Mouse (Mus musculus) lung, postnatal 0 days (tissue): Measurements from ENCODE around the gene Chrm4. TPM values are rescaled to one million over a fixed set of nuclear protein-coding genes. Genes with fewer than 3 reads are reported as not detected.

Source experiments
- ATAC-seq: fragments of 200-750 bp; cut with Nextera tagmentation; 2 replicates; pipeline ENCODE4 v1.8.0; 2017; ENCODE audit warnings: moderate library complexity
- DNase-seq: peaks from one replicate; pipeline ENCODE4 v3.0.0-alpha.2; 2016; ENCODE audit warnings: low spot score
- H3K27ac ChIP-seq: fragments of 300-500 bp; sonication (generic); 2 replicates; pipeline ENCODE4 v1.5.1; 2014; ENCODE audit warnings: antibody characterized with exemption, mild to moderate bottlenecking, low read length, mixed read lengths
- H3K27me3 ChIP-seq: fragments of 300-500 bp; sonication (generic); replicated peaks from 2 replicates; pipeline ENCODE4 v1.6.1; 2014; ENCODE audit warnings: low read length, mixed read lengths; ENCODE audit not compliant: insufficient read depth
- H3K36me3 ChIP-seq: fragments of 300-500 bp; sonication (generic); 2 replicates; pipeline ENCODE4 v1.6.1; 2014; ENCODE audit warnings: low read length, mixed read lengths; ENCODE audit not compliant: insufficient read depth
- H3K4me1 ChIP-seq: fragments of 300-500 bp; sonication (generic); 2 replicates; pipeline ENCODE4 v1.6.1; 2014; ENCODE audit warnings: antibody characterized with exemption, low read depth, low read length, mixed read lengths; ENCODE audit not compliant: insufficient read depth
- H3K4me2 ChIP-seq: fragments of 300-500 bp; sonication (generic); replicated peaks from 2 replicates; pipeline ENCODE4 v1.6.1; 2014; ENCODE audit warnings: low read depth, mild to moderate bottlenecking, low read length, moderate library complexity, mixed read lengths
- H3K4me3 ChIP-seq: fragments of 300-500 bp; sonication (generic); 2 replicates; pipeline ENCODE4 v1.5.1; 2014; ENCODE audit warnings: low read depth, low read length
- H3K9ac ChIP-seq: fragments of 300-500 bp; sonication (generic); replicated peaks from 2 replicates; pipeline ENCODE4 v1.6.1; 2014; ENCODE audit warnings: low read depth, mild to moderate bottlenecking
- H3K9me3 ChIP-seq: fragments of 300-500 bp; sonication (generic); 2 replicates; pipeline ENCODE4 v1.6.1; 2016; ENCODE audit warnings: low read length, mixed read lengths
- CTCF ChIP-seq: IDR thresholded peaks from 2 replicates; pipeline ENCODE4 v1.5.1; 2016; ENCODE audit warnings: antibody characterized with exemption, mild to moderate bottlenecking
- EP300 ChIP-seq: IDR thresholded peaks from 2 replicates; pipeline ENCODE4 v1.6.1; 2016; ENCODE audit warnings: antibody characterized with exemption, mild to moderate bottlenecking, control low read depth
- WGBS: fragments of 180-500 bp; shearing (Covaris S2); extraction: QIAGEN DNeasy Blood & Tissue Kit; methylation state at CpG from one replicate; pipeline ENCODE4 v1.1.7; 2014; 5-methylcytosine and 5-hydroxymethylcytosine counted together
- polyA plus RNA-seq: library from polyadenylated mRNA; unstranded; fragments of >200 nt; fragmentation: Nextera tagmentation; extraction: Ambion mirVana; gene quantifications from 2 replicates; pipeline ENCODE4 v1.2.1, GENCODE M21; 2015

Chrm4 gene
- polyA plus RNA-seq, 1 experiment from 2014 or later = 0.16 TPM

DNA sequence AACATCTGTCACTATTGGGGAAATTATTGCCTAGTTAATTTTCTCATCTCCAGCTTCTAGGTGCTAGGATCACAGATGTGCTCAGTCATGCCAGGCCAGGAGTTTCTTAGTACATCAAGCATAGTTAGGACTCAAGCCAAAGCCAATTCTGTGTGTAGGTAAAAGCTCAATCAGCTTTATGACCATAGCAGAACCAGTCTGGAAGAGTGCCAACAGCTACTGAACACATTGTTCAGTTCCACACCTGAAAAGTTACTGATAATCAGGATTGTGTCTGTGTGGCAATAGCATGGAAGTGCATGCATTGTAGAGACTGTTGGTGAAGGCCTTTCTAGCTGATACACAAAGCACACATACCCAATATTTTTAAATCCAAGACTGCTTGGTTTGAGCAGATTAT lies 29.1 kb upstream of the Chrm4 start:
- Histone ChIP-seq H3K4me1 (no peaks in the 10 kb centered on the region), H3K9me3 (no peaks in the 10 kb centered on the region), H3K9ac (no peak overlapping the region), H3K27me3 (no peaks in the 10 kb centered on the region), H3K4me3 (no peak overlapping the region), H3K36me3 (no peaks in the 10 kb centered on the region), H3K4me2 (no peak overlapping the region), H3K27ac (no peak overlapping the region)
- DNase-seq (peak; percentile 10), ATAC-seq (no peak)
- TF ChIP-seq EP300 (no peak), CTCF (no peak)

DNA sequence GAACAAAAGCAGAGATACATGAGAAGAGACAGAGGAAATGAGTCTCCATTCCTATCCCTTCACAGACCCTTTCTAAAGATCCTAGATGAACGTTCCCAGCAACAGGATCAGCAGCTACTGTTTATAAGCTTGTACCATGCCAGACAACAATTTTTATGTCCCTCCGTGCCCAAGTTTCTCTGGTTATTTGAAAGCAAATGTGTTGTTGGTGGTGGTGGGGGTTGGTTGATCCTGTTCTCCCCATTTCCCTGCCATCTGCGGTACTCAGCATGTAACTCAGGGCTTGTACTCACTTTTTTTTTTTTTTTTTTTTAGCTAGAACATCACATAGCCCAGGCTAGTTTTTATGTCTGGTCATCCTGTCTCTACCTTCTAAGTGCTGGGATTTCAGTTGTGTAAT lies 27.9 kb upstream of the Chrm4 start:
- TF ChIP-seq EP300 (no peak), CTCF (no peak)
- Histone ChIP-seq H3K4me2 (no peak overlapping the region), H3K9me3 (no peaks in the 10 kb centered on the region), H3K27me3 (no peaks in the 10 kb centered on the region), H3K4me1 (no peaks in the 10 kb centered on the region), H3K4me3 (no peak overlapping the region), H3K9ac (no peak overlapping the region), H3K36me3 (no peaks in the 10 kb centered on the region), H3K27ac (no peak overlapping the region)
- WGBS = 88% methylated on average over 3 of the region's 3 CpGs
- ATAC-seq (no peak), DNase-seq (no peak)

DNA sequence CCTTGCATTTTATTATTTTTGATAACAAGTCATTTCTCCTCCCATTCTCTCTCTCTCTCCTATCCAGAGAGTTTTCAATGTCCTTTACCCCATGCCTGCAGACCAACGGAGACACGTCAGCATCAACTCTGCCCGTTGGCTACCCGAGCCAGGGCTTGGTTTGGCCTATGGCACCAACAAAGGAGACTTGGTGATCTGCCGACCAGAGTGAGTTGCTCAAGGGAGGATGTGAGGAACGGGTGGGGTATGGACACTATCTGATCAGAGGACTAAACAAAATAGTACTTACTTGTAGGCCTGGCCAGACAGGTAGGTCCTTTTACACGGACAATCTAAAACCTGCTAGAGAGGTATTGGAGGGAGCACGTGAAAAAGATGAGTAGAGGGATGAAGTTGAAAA lies 26.6 kb upstream of the Chrm4 start:
- Histone ChIP-seq H3K4me2 (no peak overlapping the region), H3K9ac (no peak overlapping the region), H3K27me3 (no peaks in the 10 kb centered on the region), H3K27ac (no peak overlapping the region), H3K4me3 (no peak overlapping the region), H3K36me3 (no peaks in the 10 kb centered on the region), H3K9me3 (no peaks in the 10 kb centered on the region), H3K4me1 (no peaks in the 10 kb centered on the region)
- no peak for DNase-seq
- 88% methylated on average over 8 of the region's 8 CpGs for WGBS
- TF ChIP-seq EP300 (no peak), CTCF (no peak)
- no peak for ATAC-seq

DNA sequence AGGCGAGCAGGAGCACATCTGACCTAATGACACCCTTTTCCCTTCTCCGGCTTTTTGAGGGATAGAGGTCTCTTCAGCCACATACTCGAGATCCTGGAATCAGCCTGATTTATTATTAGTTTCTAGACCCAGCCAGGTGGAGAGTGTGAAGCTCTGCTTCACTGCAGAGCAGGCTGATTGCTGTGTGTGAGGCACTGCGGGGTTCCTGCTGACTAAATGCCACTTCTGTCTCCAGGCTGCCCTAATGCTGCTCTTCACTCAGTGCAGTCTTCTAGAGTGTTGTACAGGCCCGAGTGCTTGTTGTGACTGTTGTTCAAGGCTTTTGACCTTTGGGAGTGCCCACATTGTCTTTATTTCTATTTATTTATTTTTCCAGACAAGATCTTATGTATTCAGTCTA lies 24.7 kb upstream of the Chrm4 start:
- Histone ChIP-seq H3K4me1 (no peaks in the 10 kb centered on the region), H3K9me3 (no peaks in the 10 kb centered on the region), H3K27ac (no peak overlapping the region), H3K4me2 (no peak overlapping the region), H3K27me3 (no peaks in the 10 kb centered on the region), H3K9ac (no peak overlapping the region), H3K36me3 (peaks cover 7% of the 10 kb centered on the region; the same call in 1 of the 2 replicates), H3K4me3 (no peak overlapping the region)
- DNase-seq (no peak), ATAC-seq (no peak)
- WGBS = 75% methylated on average over 5 of the region's 5 CpGs
- TF ChIP-seq CTCF (no peak), EP300 (no peak)

GRCm38 (mm10) chr2:91903171-91903925 lies 23.7 kb upstream of the Chrm4 start:
- no peaks in the 10 kb centered on the region for H3K27me3 ChIP-seq
- H3K27ac ChIP-seq = no peak overlapping the region
- no peak overlapping the region for H3K9ac ChIP-seq
- peaks cover 7% of the 10 kb centered on the region; the same call in 1 of the 2 replicates for H3K36me3 ChIP-seq
- no peaks in the 10 kb centered on the region for H3K9me3 ChIP-seq
- no peak for TF ChIP-seq CTCF
- TF ChIP-seq EP300 = no peak
- no peaks in the 10 kb centered on the region for H3K4me1 ChIP-seq
- ATAC-seq = no peak
- no peak for DNase-seq
- 88% methylated on average over 3 of the region's 3 CpGs for WGBS
- no peak overlapping the region for H3K4me3 ChIP-seq
- H3K4me2 ChIP-seq = no peak overlapping the region

DNA sequence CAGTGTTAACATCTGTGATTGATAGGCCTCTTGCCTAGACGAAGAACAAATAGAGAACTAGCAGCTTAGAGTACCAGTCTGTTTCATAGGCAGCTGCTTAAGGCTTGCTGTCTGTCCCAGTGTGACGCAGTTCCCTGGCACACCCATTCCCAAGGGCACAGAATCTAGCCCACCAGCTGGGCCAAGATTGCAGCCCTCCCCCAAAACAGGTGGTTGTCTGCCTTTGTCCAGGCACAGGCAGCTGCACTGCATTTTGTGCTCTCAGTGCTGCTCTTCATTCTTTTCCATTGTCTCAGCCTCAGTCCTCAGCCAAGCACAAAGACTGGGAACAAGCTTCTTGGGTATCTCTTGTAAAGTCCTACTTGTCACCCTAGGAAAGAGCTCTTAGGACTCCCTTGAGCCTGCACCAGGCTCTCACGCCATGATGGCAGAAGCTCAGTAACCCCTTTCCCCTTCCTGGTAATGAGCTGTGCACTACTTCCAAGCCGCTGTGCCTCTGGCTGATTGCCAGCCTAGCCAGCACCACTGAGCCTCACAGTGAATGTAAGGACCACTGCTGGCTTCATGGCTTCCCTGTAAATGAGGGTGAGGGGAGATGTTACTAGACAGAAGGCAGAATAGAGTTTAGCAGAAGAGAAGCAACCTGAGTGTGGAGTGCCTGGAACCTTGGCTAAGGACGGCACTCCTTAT lies 22.3 kb upstream of the Chrm4 start:
- Histone ChIP-seq H3K36me3 (peaks cover 7% of the 10 kb centered on the region; the same call in 1 of the 2 replicates), H3K9me3 (no peaks in the 10 kb centered on the region), H3K4me3 (no peak overlapping the region), H3K9ac (no peak overlapping the region), H3K27me3 (no peaks in the 10 kb centered on the region), H3K4me2 (no peak overlapping the region), H3K27ac (no peak overlapping the region), H3K4me1 (no peaks in the 10 kb centered on the region)
- no peak for TF ChIP-seq CTCF
- no peak for TF ChIP-seq EP300
- ATAC-seq (no peak), DNase-seq (no peak)
- 70% methylated on average over 5 of the region's 5 CpGs for WGBS
